Mouse (Mus musculus): ENCODE data around the gene Adcy9. TPM values are rescaled to one million over a fixed set of nuclear protein-coding genes. Genes with fewer than 3 reads are reported as not detected.
"Not testable (repeated sequence)": the region's sequence is repeated elsewhere in the genome, so short reads cannot be mapped to it uniquely, and the experiment has no call there.

The Adcy9 gene
- polyA plus RNA-seq, 1 experiment from 2014 or later: 1.3 TPM

GRCm38 (mm10) chr16:4366671-4367070 lies 53.6 kb downstream of the Adcy9 start:
- ATAC-seq (replicated peaks; ENCODE audit: low FRiP score, low read depth) (no peak), DNase-seq (ENCODE audit: low spot score) (no peak)
- no peaks in the 10 kb centered on the region for H3K27me3 ChIP-seq (ENCODE audit: insufficient read depth, low read length)
- H3K27ac ChIP-seq: no peak overlapping the region
- H3K4me1 ChIP-seq (replicated peaks; ENCODE audit: insufficient read depth, low read length): peaks cover 14% of the 10 kb centered on the region
- no peak overlapping the region for H3K4me2 ChIP-seq (ENCODE audit: low read length)
- 94% methylated on average over 3 of the region's 3 CpGs for WGBS
- H3K4me3 ChIP-seq (replicated peaks; ENCODE audit: low read depth, low read length): no peak overlapping the region
- H3K9me3 ChIP-seq (replicated peaks; ENCODE audit: low read length): no peaks in the 10 kb centered on the region
- TF ChIP-seq CTCF (IDR thresholded peaks at IDR 0.05; ENCODE audit: low read depth): no peak
- no peaks in the 10 kb centered on the region for H3K36me3 ChIP-seq (ENCODE audit: insufficient read depth, low read length)
- no peak overlapping the region for H3K9ac ChIP-seq (ENCODE audit: low read depth, low read length)

DNA sequence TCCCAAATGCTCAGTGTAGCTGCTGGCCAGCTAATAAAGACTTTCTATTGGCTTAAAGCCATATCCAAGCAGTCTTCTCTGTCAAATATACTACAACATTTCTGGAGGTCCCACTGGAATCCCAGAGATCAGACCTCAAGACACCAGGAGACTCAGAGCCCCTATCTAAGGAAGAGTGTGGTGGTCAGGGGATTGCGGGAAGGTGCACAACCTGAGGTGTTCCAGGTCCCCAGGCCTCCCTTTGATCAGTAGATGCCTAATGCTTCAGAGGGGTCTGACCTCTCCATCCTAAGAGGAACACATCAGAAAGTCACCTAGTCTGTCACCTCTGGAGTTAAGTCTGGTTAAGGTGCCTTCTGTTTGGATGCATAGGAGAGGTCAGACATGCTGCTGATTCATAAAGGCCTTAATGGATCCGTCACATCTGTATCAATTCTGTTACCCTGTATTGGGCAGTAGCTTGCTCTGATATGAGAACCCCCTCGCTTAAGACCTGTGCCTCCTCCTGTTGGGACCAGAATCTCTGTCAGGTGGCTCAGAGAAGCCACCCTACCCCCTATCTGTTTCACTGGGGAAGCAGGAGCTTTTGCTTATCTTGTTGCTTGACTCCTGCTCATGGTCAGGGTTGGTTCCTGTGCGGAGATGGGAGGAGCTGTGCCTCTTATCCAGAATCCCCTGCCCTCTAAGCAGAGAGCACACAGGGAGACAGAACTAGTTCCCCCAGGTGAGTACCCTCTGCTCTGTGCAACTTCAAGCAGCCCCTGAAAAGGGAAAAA lies 56.8 kb downstream of the Adcy9 start:
- no peaks in the 10 kb centered on the region for H3K27me3 ChIP-seq (ENCODE audit: insufficient read depth, low read length)
- H3K9me3 ChIP-seq (replicated peaks; ENCODE audit: low read length): no peaks in the 10 kb centered on the region
- H3K36me3 ChIP-seq (ENCODE audit: insufficient read depth, low read length): no peaks in the 10 kb centered on the region
- DNase-seq (ENCODE audit: low spot score): no peak
- WGBS: 87% methylated on average over 4 of the region's 4 CpGs
- no peak overlapping the region for H3K4me3 ChIP-seq (replicated peaks; ENCODE audit: low read depth, low read length)
- no peak overlapping the region for H3K4me2 ChIP-seq (ENCODE audit: low read length)
- ATAC-seq (replicated peaks; ENCODE audit: low FRiP score, low read depth): no peak
- no peak overlapping the region for H3K9ac ChIP-seq (ENCODE audit: low read depth, low read length)
- no peak for TF ChIP-seq CTCF (IDR thresholded peaks at IDR 0.05; ENCODE audit: low read depth)
- no peak overlapping the region for H3K27ac ChIP-seq
- peaks cover 11% of the 10 kb centered on the region for H3K4me1 ChIP-seq (replicated peaks; ENCODE audit: insufficient read depth, low read length)

GRCm38 (mm10) chr16:4355260-4356043 lies 64.8 kb downstream of the Adcy9 start:
- no peak overlapping the region for H3K9ac ChIP-seq (ENCODE audit: low read depth, low read length)
- 66% methylated on average over 4 of the region's 4 CpGs for WGBS
- no peak for ATAC-seq (replicated peaks; ENCODE audit: low FRiP score, low read depth)
- no peaks in the 10 kb centered on the region for H3K36me3 ChIP-seq (ENCODE audit: insufficient read depth, low read length)
- no peak for TF ChIP-seq CTCF (IDR thresholded peaks at IDR 0.05; ENCODE audit: low read depth)
- no peak overlapping the region for H3K4me2 ChIP-seq (ENCODE audit: low read length)
- no peaks in the 10 kb centered on the region for H3K27me3 ChIP-seq (ENCODE audit: insufficient read depth, low read length)
- no peak for DNase-seq (ENCODE audit: low spot score)
- H3K4me3 ChIP-seq (replicated peaks; ENCODE audit: low read depth, low read length): no peak overlapping the region
- H3K27ac ChIP-seq: no peak overlapping the region
- H3K9me3 ChIP-seq (replicated peaks; ENCODE audit: low read length): no peaks in the 10 kb centered on the region
- no peaks in the 10 kb centered on the region for H3K4me1 ChIP-seq (replicated peaks; ENCODE audit: insufficient read depth, low read length)

DNA sequence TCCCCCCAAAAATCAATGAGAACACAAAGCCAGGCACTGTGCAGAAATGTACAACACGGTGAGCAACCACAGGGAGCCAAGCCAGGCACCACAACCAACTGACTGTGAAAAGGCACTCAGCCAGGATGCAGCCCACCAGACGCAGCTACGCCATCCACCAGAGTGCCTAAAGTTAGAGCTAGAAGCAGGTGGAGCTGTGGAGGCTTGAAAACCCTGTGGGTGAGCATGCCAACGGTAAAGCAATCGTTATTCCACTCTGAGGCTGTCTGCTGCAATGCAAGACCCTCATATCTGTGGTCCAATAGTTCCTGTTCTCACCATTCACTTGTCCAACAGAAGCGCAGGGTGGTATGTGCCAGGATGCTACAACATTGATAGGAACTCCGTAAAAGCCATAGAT lies 77.7 kb downstream of the Adcy9 start:
- 91% methylated on average over 7 of the region's 7 CpGs for WGBS
- no peaks in the 10 kb centered on the region for H3K9me3 ChIP-seq (replicated peaks; ENCODE audit: low read length)
- H3K36me3 ChIP-seq (ENCODE audit: insufficient read depth, low read length): no peaks in the 10 kb centered on the region
- no peak overlapping the region for H3K27ac ChIP-seq
- no peak overlapping the region for H3K4me2 ChIP-seq (ENCODE audit: low read length)
- DNase-seq (ENCODE audit: low spot score): no peak
- H3K27me3 ChIP-seq (ENCODE audit: insufficient read depth, low read length): no peaks in the 10 kb centered on the region
- no peaks in the 10 kb centered on the region for H3K4me1 ChIP-seq (replicated peaks; ENCODE audit: insufficient read depth, low read length)
- ATAC-seq (replicated peaks; ENCODE audit: low FRiP score, low read depth): no peak
- no peak overlapping the region for H3K4me3 ChIP-seq (replicated peaks; ENCODE audit: low read depth, low read length)
- no peak overlapping the region for H3K9ac ChIP-seq (ENCODE audit: low read depth, low read length)
- no peak for TF ChIP-seq CTCF (IDR thresholded peaks at IDR 0.05; ENCODE audit: low read depth)

- DNase-seq (ENCODE audit: low spot score): no peak
- H3K9me3 ChIP-seq (replicated peaks; ENCODE audit: low read length): no peaks in the 10 kb centered on the region
- H3K9ac ChIP-seq (ENCODE audit: low read depth, low read length): no peak overlapping the region
- TF ChIP-seq CTCF (IDR thresholded peaks at IDR 0.05; ENCODE audit: low read depth): no peak
- no peak overlapping the region for H3K4me3 ChIP-seq (replicated peaks; ENCODE audit: low read depth, low read length)
- H3K27ac ChIP-seq: no peak overlapping the region
- H3K4me1 ChIP-seq (replicated peaks; ENCODE audit: insufficient read depth, low read length): no peaks in the 10 kb centered on the region
- WGBS: 78% methylated on average over 14 of the region's 14 CpGs
- ATAC-seq (replicated peaks; ENCODE audit: low FRiP score, low read depth): no peak
- H3K27me3 ChIP-seq (ENCODE audit: insufficient read depth, low read length): no peaks in the 10 kb centered on the region
- no peak overlapping the region for H3K4me2 ChIP-seq (ENCODE audit: low read length)
- no peaks in the 10 kb centered on the region for H3K36me3 ChIP-seq (ENCODE audit: insufficient read depth, low read length)
Observed at GRCm38 (mm10) chr16:4341316-4342062, 78.8 kb downstream of the Adcy9 start.

- not testable (repeated sequence) for ATAC-seq (replicated peaks; ENCODE audit: low FRiP score, low read depth); DNase-seq (ENCODE audit: low spot score)
Observed at GRCm38 (mm10) chr16:4339216-4339615, 81.1 kb downstream of the Adcy9 start.

More at GRCm38 (mm10) chr16:4339216-4339615, 81.1 kb downstream of the Adcy9 start:
- H3K9me3 ChIP-seq (replicated peaks; ENCODE audit: low read length); H3K4me3 ChIP-seq (replicated peaks; ENCODE audit: low read depth, low read length); H3K4me1 ChIP-seq (replicated peaks; ENCODE audit: insufficient read depth, low read length); H3K4me2 ChIP-seq (ENCODE audit: low read length); H3K36me3 ChIP-seq (ENCODE audit: insufficient read depth, low read length); H3K9ac ChIP-seq (ENCODE audit: low read depth, low read length); H3K27ac ChIP-seq; H3K27me3 ChIP-seq (ENCODE audit: insufficient read depth, low read length): not testable (repeated sequence)
- 83% methylated on average over 6 of the region's 7 CpGs for WGBS
